Mouse (Mus musculus) macrophage (primary cell): ENCODE measurements around the gene Plcb2. TPM values are rescaled to one million over a fixed set of nuclear protein-coding genes. Genes with fewer than 3 reads are reported as not detected.

Experiments used
- H3K27ac ChIP-seq: fragments of 350-480 bp; formaldehyde crosslinking; 2 replicates; pipeline ENCODE4 v1.9.0; 2021
- H3K36me3 ChIP-seq: fragments of 350-480 bp; formaldehyde crosslinking; 2 replicates; pipeline ENCODE4 v1.9.0; 2021; ENCODE audit errors: inconsistent target
- H3K4me3 ChIP-seq: fragments of 350-480 bp; formaldehyde crosslinking; 2 replicates; pipeline ENCODE4 v1.9.0; 2021; ENCODE audit errors: inconsistent target
- H3K79me2 ChIP-seq: fragments of 350-480 bp; formaldehyde crosslinking; 2 replicates; pipeline ENCODE4 v1.9.0; 2021; ENCODE audit errors: inconsistent target
- WGBS: methylation state at CpG from one replicate; pipeline ENCODE4 v1.1.7; 2026; ENCODE audit warnings: inconsistent platforms; ENCODE audit not compliant: missing documents; 5-methylcytosine and 5-hydroxymethylcytosine counted together
- polyA plus RNA-seq: library from polyadenylated mRNA; stranded (reverse); fragments of 250-400 nt; gene quantifications from 3 replicates; pipeline ENCODE4 v1.2.4, GENCODE M21; 2018; ENCODE audit warnings: inconsistent platforms

Gene Plcb2
- polyA plus RNA-seq, 1 experiment from 2014 or later = 23.1 TPM

DNA sequence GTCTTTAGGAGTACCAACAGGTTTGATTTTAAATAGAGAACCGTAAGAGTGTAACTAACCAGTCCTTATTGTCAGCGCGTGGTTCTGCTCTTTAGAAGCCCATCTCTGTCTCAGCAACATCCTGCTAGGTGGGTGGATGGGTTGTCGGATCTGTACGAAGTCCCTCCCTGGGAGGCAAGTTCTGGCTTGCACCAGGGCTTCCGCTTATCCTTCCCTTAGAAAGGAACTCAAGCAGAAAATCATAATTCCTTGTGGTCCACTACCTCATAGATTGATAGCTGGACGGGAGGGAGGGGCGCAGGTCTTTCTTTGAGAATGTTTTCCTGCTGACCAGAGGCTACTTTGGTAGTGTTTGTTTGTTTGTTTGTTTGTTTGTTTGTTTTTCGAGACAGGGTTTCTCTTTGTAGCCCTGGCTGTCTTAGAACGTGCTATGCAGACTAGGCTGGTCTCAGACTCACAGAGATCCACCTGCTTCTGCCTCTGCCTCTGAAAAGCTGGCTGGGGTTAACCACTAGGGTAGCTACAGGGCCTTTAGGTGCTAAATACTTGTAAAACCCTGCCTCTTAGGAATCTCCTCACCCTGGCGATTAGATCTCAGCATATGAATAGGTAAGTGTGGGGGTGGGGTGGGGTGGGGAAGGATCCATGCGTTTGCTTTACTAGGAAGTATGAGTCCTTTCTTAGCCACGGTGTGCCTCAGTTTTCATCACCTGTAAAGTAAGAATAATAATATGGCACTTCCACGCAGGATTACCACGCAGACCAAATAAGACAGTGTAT is 54.4 kb downstream of the Plcb2 start:
- Histone ChIP-seq H3K4me3 (no peak overlapping the region), H3K27ac (no peak overlapping the region), H3K36me3 (no peaks in the 10 kb centered on the region), H3K79me2 (no peaks in the 10 kb centered on the region)
- 81% methylated on average over 15 of the region's 15 CpGs for WGBS

GRCm38 (mm10) chr2:118671728-118672127 is 56.5 kb downstream of the Plcb2 start:
- H3K27ac ChIP-seq = no peak overlapping the region

GRCm38 (mm10) chr2:118669785-118670184 is 58.5 kb downstream of the Plcb2 start:
- 83% methylated on average over 2 of the region's 2 CpGs for WGBS
- no peaks in the 10 kb centered on the region for H3K79me2 ChIP-seq
- H3K4me3 ChIP-seq = no peak overlapping the region
- no peak overlapping the region for H3K27ac ChIP-seq
- H3K36me3 ChIP-seq = no peaks in the 10 kb centered on the region

More at GRCm38 (mm10) chr2:118671728-118672127, 56.5 kb downstream of the Plcb2 start:
- WGBS = 100% methylated on average over 1 of the region's 1 CpGs
- Histone ChIP-seq H3K4me3 (no peak overlapping the region), H3K36me3 (no peaks in the 10 kb centered on the region), H3K79me2 (no peaks in the 10 kb centered on the region)

DNA sequence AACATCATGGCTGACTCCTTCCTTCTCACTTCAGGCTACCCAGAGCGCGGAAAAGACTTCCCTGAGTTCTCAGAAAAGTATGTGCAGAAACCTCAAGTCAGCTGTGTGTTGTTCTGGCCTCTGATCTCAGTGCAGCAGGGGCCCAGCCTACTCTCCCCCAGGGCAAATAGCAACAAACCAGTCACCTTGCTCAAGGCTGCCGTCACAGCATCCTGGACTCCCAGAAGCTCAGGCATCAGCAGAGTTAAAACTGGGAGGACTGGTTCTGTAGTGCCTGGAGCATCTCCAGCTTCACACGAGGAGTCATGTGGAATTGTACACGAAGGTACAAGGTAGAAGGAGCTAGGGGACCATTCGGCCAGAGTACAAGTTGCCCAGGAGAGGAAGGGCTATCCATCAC is 59.0 kb downstream of the Plcb2 start:
- Histone ChIP-seq H3K36me3 (no peaks in the 10 kb centered on the region), H3K4me3 (no peak overlapping the region), H3K27ac (no peak overlapping the region), H3K79me2 (no peaks in the 10 kb centered on the region)
- whole genome bisulfite sequencing = 93% methylated on average over 6 of the region's 6 CpGs

DNA sequence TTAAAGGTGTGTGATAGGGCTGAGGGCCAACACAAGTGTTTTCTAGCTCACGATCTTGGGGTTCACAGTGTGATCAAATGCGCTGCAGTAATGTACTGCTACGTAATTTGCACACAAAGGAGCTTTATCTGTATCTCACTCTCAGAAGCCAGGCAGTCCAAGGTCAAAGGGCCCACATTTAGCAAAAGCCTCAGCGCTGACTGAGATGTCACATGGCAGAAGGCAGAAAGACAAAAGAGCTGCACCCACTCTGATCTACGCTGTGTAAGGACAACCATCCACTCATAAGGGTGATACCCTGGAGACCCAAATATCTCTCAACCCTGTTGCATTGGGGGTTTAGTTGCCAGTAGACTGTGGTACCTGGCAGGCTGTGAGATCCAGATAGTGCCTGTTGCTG is 61.1 kb downstream of the Plcb2 start:
- Histone ChIP-seq H3K27ac (no peak overlapping the region), H3K36me3 (no peaks in the 10 kb centered on the region), H3K79me2 (no peaks in the 10 kb centered on the region), H3K4me3 (no peak overlapping the region)
- 95% methylated on average over 5 of the region's 5 CpGs for WGBS

GRCm38 (mm10) chr2:118665616-118666015 is 62.6 kb downstream of the Plcb2 start:
- Histone ChIP-seq H3K27ac (no peak overlapping the region), H3K36me3 (no peaks in the 10 kb centered on the region), H3K4me3 (no peak overlapping the region), H3K79me2 (no peaks in the 10 kb centered on the region)
- WGBS = 98% methylated on average over 4 of the region's 4 CpGs

DNA sequence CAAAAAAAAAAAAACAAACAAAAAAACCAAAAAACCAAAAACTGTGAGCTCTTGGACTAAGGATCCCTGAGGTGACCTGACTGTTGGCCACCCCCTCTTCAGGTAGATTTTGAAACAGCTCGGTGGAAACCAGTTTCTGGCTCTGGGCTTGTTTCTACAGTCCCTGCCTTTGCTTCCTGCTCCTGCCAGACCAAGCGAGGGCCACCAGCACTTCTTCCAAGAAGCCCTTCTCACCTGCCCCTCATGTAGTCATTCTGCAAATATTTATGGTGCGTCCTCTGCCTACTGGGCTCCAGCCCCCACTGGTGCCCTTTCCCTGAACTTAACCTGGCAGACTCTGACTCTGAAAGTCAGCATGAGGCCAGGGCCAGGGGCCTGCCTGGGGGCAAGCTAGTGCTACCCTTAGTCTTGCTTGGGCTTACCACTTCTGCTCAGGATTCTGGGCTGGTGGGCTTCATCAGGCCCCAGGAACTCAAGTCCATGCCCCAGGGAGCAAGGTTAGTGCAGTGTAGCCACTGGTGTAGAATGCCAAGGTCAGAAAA is 63.2 kb downstream of the Plcb2 start:
- Histone ChIP-seq H3K4me3 (no peak overlapping the region), H3K79me2 (no peaks in the 10 kb centered on the region), H3K27ac (no peak overlapping the region), H3K36me3 (no peaks in the 10 kb centered on the region)
- WGBS = 86% methylated on average over 3 of the region's 3 CpGs

GRCm38 (mm10) chr2:118663804-118664766 is 64.2 kb downstream of the Plcb2 start:
- no peak overlapping the region for H3K4me3 ChIP-seq
- H3K36me3 ChIP-seq = no peaks in the 10 kb centered on the region
- 83% methylated on average over 18 of the region's 19 CpGs for WGBS
- H3K79me2 ChIP-seq = no peaks in the 10 kb centered on the region
- no peak overlapping the region for H3K27ac ChIP-seq

DNA sequence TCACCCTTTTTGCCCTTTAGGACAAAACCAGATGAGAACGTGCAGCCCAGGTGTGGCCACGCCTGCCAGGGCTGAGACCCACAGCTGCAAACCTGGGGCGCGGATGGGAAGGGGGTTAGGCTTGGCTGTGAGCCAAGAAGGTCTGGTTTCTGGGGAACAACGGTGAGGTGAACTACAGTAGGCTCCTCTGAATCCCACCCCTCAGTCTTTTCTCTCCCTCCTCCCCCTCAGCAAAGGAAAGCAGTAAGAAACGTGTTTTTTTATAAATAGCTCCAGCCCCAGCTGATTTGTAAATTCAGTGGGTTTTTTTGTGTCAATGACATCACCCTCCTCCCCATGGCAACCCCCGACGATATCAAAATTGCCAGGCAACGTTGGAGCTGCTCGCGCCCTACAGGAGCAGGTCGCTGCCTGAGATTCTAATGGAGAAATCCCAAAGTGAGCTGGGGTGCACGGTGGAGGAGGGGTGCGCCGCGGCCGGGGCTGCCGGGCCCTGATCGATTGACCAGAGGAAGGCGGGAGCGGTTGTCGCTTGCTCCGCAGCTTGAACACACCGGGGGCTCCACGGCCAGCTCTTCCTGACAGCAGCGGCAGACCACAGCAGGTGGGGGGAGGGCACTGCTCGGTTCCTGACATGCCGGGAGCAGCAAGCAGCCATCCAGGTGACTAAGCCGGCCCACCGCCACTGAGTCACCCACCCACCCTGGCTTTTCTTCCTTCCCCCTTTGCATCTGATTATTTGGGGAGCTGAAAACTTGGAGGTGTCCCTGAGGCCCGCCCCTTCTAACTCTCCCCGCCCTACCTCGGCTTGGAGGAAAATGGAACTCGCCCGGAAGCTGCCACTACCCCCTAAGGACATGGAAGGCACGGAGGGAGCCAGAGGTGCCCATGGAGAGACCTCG is 65.1 kb downstream of the Plcb2 start, which contains the start of gene Pak6:
Gene Pak6, plus strand, starts transcription at position 402 of the 902 bp plus-strand sequence.
- 10% methylated on average over 37 of the region's 37 CpGs for WGBS
- Histone ChIP-seq H3K27ac (no peak within 1 kb of the TSS), H3K36me3 (no peaks in the 10 kb centered on the region)

GRCm38 (mm10) chr2:118661891-118662290 is 66.3 kb downstream of the Plcb2 start:
- H3K4me3 ChIP-seq = no peak overlapping the region
- no peaks in the 10 kb centered on the region for H3K36me3 ChIP-seq
- 89% methylated on average over 9 of the region's 9 CpGs for WGBS
- H3K79me2 ChIP-seq = no peaks in the 10 kb centered on the region
- no peak overlapping the region for H3K27ac ChIP-seq

More for the DNA sequence above, 65.1 kb downstream of the Plcb2 start, which contains the start of gene Pak6:
- no peak within 1 kb of the TSS for H3K4me3 ChIP-seq
- H3K79me2 ChIP-seq = no peaks in the 10 kb centered on the region

- Histone ChIP-seq H3K4me3 (peak overlapping the region; percentile 19; the same call in 1 of the 2 replicates), H3K27ac (no peak overlapping the region), H3K36me3 (no peaks in the 10 kb centered on the region), H3K79me2 (no peaks in the 10 kb centered on the region)
- WGBS = 6% methylated on average over 4 of the region's 4 CpGs
Observed at GRCm38 (mm10) chr2:118659998-118660452, 68.2 kb downstream of the Plcb2 start.

DNA sequence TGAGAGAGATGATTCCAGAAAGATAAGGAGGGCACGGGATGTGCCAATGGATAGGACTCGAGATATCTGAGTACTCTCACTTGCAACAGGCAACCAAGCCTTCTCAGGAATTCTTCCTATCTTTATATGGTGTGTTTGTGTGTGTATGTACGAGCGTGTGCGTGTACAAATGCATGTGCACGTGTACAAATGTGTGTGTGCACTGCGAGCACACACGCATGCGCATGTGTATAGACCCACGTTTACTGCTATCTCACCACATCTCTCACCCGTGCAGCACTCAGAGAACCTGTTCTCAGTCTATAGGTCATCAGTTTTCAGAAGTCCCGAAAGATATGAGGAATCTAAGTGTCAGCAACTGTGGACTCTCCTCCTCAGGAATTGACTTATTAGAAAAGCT is 68.7 kb downstream of the Plcb2 start:
- Histone ChIP-seq H3K27ac (no peak overlapping the region), H3K4me3 (no peak overlapping the region), H3K79me2 (no peaks in the 10 kb centered on the region), H3K36me3 (no peaks in the 10 kb centered on the region)
- WGBS = 84% methylated on average over 12 of the region's 12 CpGs

GRCm38 (mm10) chr2:118659077-118659476 is 69.2 kb downstream of the Plcb2 start:
- WGBS = 60% methylated on average over 1 of the region's 1 CpGs
- no peaks in the 10 kb centered on the region for H3K79me2 ChIP-seq
- H3K4me3 ChIP-seq = no peak overlapping the region
- no peak overlapping the region for H3K27ac ChIP-seq
- H3K36me3 ChIP-seq = no peaks in the 10 kb centered on the region

DNA sequence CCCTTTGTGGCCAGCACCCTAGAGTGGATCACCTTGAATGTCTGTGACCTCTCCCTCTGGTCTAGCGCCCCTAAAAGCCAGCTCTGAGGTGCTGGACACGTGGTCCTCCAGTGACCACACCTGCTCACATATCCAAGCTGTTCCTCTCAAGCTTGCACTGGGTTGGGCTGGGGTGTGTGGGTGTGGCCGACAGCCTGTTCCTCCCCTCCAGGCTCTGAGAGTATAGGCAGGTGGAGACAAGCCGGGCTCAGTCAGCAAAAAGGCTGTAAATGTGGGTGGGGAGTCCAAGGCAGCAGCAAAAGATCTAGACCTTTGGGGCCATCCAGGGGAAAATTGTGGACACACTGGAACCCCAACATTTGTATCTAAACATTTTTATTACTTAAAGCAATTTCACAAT is 69.8 kb downstream of the Plcb2 start:
- no peak overlapping the region for H3K27ac ChIP-seq
- no peaks in the 10 kb centered on the region for H3K79me2 ChIP-seq
- no peaks in the 10 kb centered on the region for H3K36me3 ChIP-seq
- WGBS = 23% methylated on average over 4 of the region's 4 CpGs
- no peak overlapping the region for H3K4me3 ChIP-seq
